Mouse (Mus musculus): ENCODE measurements around the gene Zfp14. TPM values are rescaled to one million over a fixed set of nuclear protein-coding genes. Genes with fewer than 3 reads are reported as not detected.

Zfp14 gene
- polyA plus RNA-seq, 1 experiment from 2014 or later = 5.6 TPM

GRCm38 (mm10) chr7:30023324-30023723, 27.9 kb downstream of the Zfp14 start:
- H3K27ac ChIP-seq (ENCODE audit: low read depth, low read length) = no peak overlapping the region
- ATAC-seq (ENCODE audit: low FRiP score) (no peak), DNase-seq (ENCODE audit: low spot score) (no peak)
- 96% methylated on average over 9 of the region's 9 CpGs for WGBS
- no peaks in the 10 kb centered on the region for H3K4me1 ChIP-seq (replicated peaks; ENCODE audit: control insufficient read depth, insufficient read depth, low read length)
- H3K4me3 ChIP-seq (ENCODE audit: low read depth, low read length) = no peak overlapping the region
- H3K27me3 ChIP-seq (ENCODE audit: control insufficient read depth, insufficient read depth, low read length) = no peaks in the 10 kb centered on the region
- no peak overlapping the region for H3K4me2 ChIP-seq (replicated peaks; ENCODE audit: low read depth, low read length)
- no peak overlapping the region for H3K9ac ChIP-seq (ENCODE audit: low read depth, low read length)
- peaks cover 23% of the 10 kb centered on the region for H3K36me3 ChIP-seq (ENCODE audit: control insufficient read depth, insufficient read depth, low read length)
- H3K9me3 ChIP-seq (ENCODE audit: control insufficient read depth, low read length) = no peaks in the 10 kb centered on the region

GRCm38 (mm10) chr7:30019543-30019942, 31.6 kb downstream of the Zfp14 start:
- H3K9ac ChIP-seq (ENCODE audit: low read depth, low read length) = no peak overlapping the region
- no peak overlapping the region for H3K4me3 ChIP-seq (ENCODE audit: low read depth, low read length)
- H3K4me2 ChIP-seq (replicated peaks; ENCODE audit: low read depth, low read length) = no peak overlapping the region
- WGBS = 87% methylated on average over 2 of the region's 2 CpGs
- no peak for ATAC-seq (ENCODE audit: low FRiP score)
- peaks cover 34% of the 10 kb centered on the region for H3K36me3 ChIP-seq (ENCODE audit: control insufficient read depth, insufficient read depth, low read length)
- no peaks in the 10 kb centered on the region for H3K27me3 ChIP-seq (ENCODE audit: control insufficient read depth, insufficient read depth, low read length)
- H3K27ac ChIP-seq (ENCODE audit: low read depth, low read length) = no peak overlapping the region
- H3K4me1 ChIP-seq (replicated peaks; ENCODE audit: control insufficient read depth, insufficient read depth, low read length) = no peaks in the 10 kb centered on the region
- no peak for DNase-seq (ENCODE audit: low spot score)
- no peaks in the 10 kb centered on the region for H3K9me3 ChIP-seq (ENCODE audit: control insufficient read depth, low read length)

GRCm38 (mm10) chr7:30017226-30017625, 34.0 kb downstream of the Zfp14 start:
- no peaks in the 10 kb centered on the region for H3K27me3 ChIP-seq (ENCODE audit: control insufficient read depth, insufficient read depth, low read length)
- H3K36me3 ChIP-seq (ENCODE audit: control insufficient read depth, insufficient read depth, low read length) = peaks cover 18% of the 10 kb centered on the region

GRCm38 (mm10) chr7:30012956-30013363, 38.2 kb downstream of the Zfp14 start:
- peak; percentile 60 for DNase-seq (ENCODE audit: low spot score)
- H3K9ac ChIP-seq (ENCODE audit: low read depth, low read length) = no peak overlapping the region
- 85% methylated on average over 4 of the region's 4 CpGs for WGBS
- H3K36me3 ChIP-seq (ENCODE audit: control insufficient read depth, insufficient read depth, low read length) = peaks cover 10% of the 10 kb centered on the region
- no peaks in the 10 kb centered on the region for H3K9me3 ChIP-seq (ENCODE audit: control insufficient read depth, low read length)
- ATAC-seq (ENCODE audit: low FRiP score) = peak; percentile 20; the same call in 1 of the 2 replicates
- H3K4me2 ChIP-seq (replicated peaks; ENCODE audit: low read depth, low read length) = no peak overlapping the region
- no peak overlapping the region for H3K4me3 ChIP-seq (ENCODE audit: low read depth, low read length)
- peaks cover 2% of the 10 kb centered on the region; the same call in 1 of the 2 replicates for H3K4me1 ChIP-seq (replicated peaks; ENCODE audit: control insufficient read depth, insufficient read depth, low read length)
- no peak overlapping the region for H3K27ac ChIP-seq (ENCODE audit: low read depth, low read length)
- no peaks in the 10 kb centered on the region for H3K27me3 ChIP-seq (ENCODE audit: control insufficient read depth, insufficient read depth, low read length)

More at GRCm38 (mm10) chr7:30017226-30017625, 34.0 kb downstream of the Zfp14 start:
- DNase-seq (ENCODE audit: low spot score) = no peak
- WGBS = 93% methylated on average over 6 of the region's 6 CpGs
- H3K4me2 ChIP-seq (replicated peaks; ENCODE audit: low read depth, low read length) = no peak overlapping the region
- H3K4me3 ChIP-seq (ENCODE audit: low read depth, low read length) = no peak overlapping the region
- no peaks in the 10 kb centered on the region for H3K9me3 ChIP-seq (ENCODE audit: control insufficient read depth, low read length)
- ATAC-seq (ENCODE audit: low FRiP score) = no peak
- no peak overlapping the region for H3K27ac ChIP-seq (ENCODE audit: low read depth, low read length)
- H3K4me1 ChIP-seq (replicated peaks; ENCODE audit: control insufficient read depth, insufficient read depth, low read length) = no peaks in the 10 kb centered on the region
- H3K9ac ChIP-seq (ENCODE audit: low read depth, low read length) = no peak overlapping the region

- Histone ChIP-seq H3K4me2 (replicated peaks; ENCODE audit: low read depth, low read length) (no peak overlapping the region), H3K9me3 (ENCODE audit: control insufficient read depth, low read length) (no peaks in the 10 kb centered on the region), H3K27ac (ENCODE audit: low read depth, low read length) (no peak overlapping the region; the same call in 1 of the 2 replicates), H3K27me3 (ENCODE audit: control insufficient read depth, insufficient read depth, low read length) (no peaks in the 10 kb centered on the region), H3K4me1 (replicated peaks; ENCODE audit: control insufficient read depth, insufficient read depth, low read length) (peaks cover 2% of the 10 kb centered on the region; the same call in 1 of the 2 replicates), H3K36me3 (ENCODE audit: control insufficient read depth, insufficient read depth, low read length) (no peaks in the 10 kb centered on the region; the same call in 1 of the 2 replicates), H3K4me3 (ENCODE audit: low read depth, low read length) (no peak overlapping the region), H3K9ac (ENCODE audit: low read depth, low read length) (no peak overlapping the region)
- no peak for DNase-seq (ENCODE audit: low spot score)
- ATAC-seq (ENCODE audit: low FRiP score) = no peak
- 85% methylated on average over 10 of the region's 10 CpGs for WGBS
Measured at GRCm38 (mm10) chr7:30010551-30011195, 40.5 kb downstream of the Zfp14 start.

- Histone ChIP-seq H3K27me3 (ENCODE audit: control insufficient read depth, insufficient read depth, low read length) (no peaks in the 10 kb centered on the region), H3K9ac (ENCODE audit: low read depth, low read length) (no peak overlapping the region), H3K4me2 (replicated peaks; ENCODE audit: low read depth, low read length) (no peak overlapping the region), H3K36me3 (ENCODE audit: control insufficient read depth, insufficient read depth, low read length) (no peaks in the 10 kb centered on the region; the same call in 1 of the 2 replicates), H3K27ac (ENCODE audit: low read depth, low read length) (peak overlapping the region; percentile 2; the same call in 1 of the 2 replicates), H3K9me3 (ENCODE audit: control insufficient read depth, low read length) (no peaks in the 10 kb centered on the region), H3K4me3 (ENCODE audit: low read depth, low read length) (no peak overlapping the region), H3K4me1 (replicated peaks; ENCODE audit: control insufficient read depth, insufficient read depth, low read length) (peaks cover 2% of the 10 kb centered on the region; the same call in 1 of the 2 replicates)
- peak; percentile 59 for DNase-seq (ENCODE audit: low spot score)
- peak; percentile 83 for ATAC-seq (ENCODE audit: low FRiP score)
- 58% methylated on average over 21 of the region's 21 CpGs for WGBS
Measured at GRCm38 (mm10) chr7:30009321-30010085, 41.7 kb downstream of the Zfp14 start.

- no peaks in the 10 kb centered on the region for H3K9me3 ChIP-seq (ENCODE audit: control insufficient read depth, low read length)
- no peak overlapping the region for H3K4me2 ChIP-seq (replicated peaks; ENCODE audit: low read depth, low read length)
- no peak overlapping the region for H3K9ac ChIP-seq (ENCODE audit: low read depth, low read length)
- no peaks in the 10 kb centered on the region for H3K27me3 ChIP-seq (ENCODE audit: control insufficient read depth, insufficient read depth, low read length)
- peaks cover 2% of the 10 kb centered on the region; the same call in 1 of the 2 replicates for H3K4me1 ChIP-seq (replicated peaks; ENCODE audit: control insufficient read depth, insufficient read depth, low read length)
- no peak overlapping the region for H3K27ac ChIP-seq (ENCODE audit: low read depth, low read length)
- no peak for ATAC-seq (ENCODE audit: low FRiP score)
- no peak for DNase-seq (ENCODE audit: low spot score)
- 84% methylated on average over 6 of the region's 6 CpGs for WGBS
- no peaks in the 10 kb centered on the region for H3K36me3 ChIP-seq (ENCODE audit: control insufficient read depth, insufficient read depth, low read length)
- H3K4me3 ChIP-seq (ENCODE audit: low read depth, low read length) = no peak overlapping the region
Measured at GRCm38 (mm10) chr7:30008020-30008690, 43.0 kb downstream of the Zfp14 start.

GRCm38 (mm10) chr7:30007601-30008000, 43.6 kb downstream of the Zfp14 start:
- H3K27ac ChIP-seq (ENCODE audit: low read depth, low read length) = no peak overlapping the region
- peaks cover 2% of the 10 kb centered on the region; the same call in 1 of the 2 replicates for H3K4me1 ChIP-seq (replicated peaks; ENCODE audit: control insufficient read depth, insufficient read depth, low read length)
- H3K4me3 ChIP-seq (ENCODE audit: low read depth, low read length) = no peak overlapping the region
- DNase-seq (ENCODE audit: low spot score) = no peak
- H3K4me2 ChIP-seq (replicated peaks; ENCODE audit: low read depth, low read length) = no peak overlapping the region
- no peak overlapping the region for H3K9ac ChIP-seq (ENCODE audit: low read depth, low read length)
- no peaks in the 10 kb centered on the region for H3K36me3 ChIP-seq (ENCODE audit: control insufficient read depth, insufficient read depth, low read length)
- WGBS = 92% methylated on average over 1 of the region's 1 CpGs
- no peak for ATAC-seq (ENCODE audit: low FRiP score)
- H3K27me3 ChIP-seq (ENCODE audit: control insufficient read depth, insufficient read depth, low read length) = no peaks in the 10 kb centered on the region
- H3K9me3 ChIP-seq (ENCODE audit: control insufficient read depth, low read length) = no peaks in the 10 kb centered on the region

Measured in hindbrain, embryonic 11.5 days (tissue).